In the genomic region with DNA sequence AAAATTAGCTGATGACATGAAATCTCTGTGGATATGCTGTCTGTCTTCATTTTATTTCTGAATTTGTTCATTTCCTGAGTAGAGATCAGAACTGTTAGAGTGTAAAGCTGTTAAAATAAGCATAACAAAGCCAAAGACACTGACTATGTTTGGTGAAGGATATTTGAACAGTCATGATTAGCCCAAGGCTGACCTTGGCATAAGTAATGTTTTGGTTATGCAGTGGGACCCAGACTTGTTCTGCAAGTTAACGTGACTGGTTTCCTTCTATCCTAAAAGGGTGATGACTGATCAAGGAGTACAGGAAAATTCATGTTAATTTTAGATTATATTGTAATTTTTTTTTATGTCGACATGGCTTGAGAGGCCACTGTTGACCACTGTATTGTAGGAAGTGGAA, we compare ENCODE assay signal across 21 mouse cellular contexts.
DNase-seq lines count a peak whose midpoint lies in the region; ATAC-seq lines count a peak whose summit lies in the region.
"Had no signal": no experiment of that assay in that cellular context is flagged by ENCODE, and none has a peak within 500 bp of the region (broad histone marks: within the 10 kb centered on the region; RNA-seq: fewer than 3 reads in every experiment).

No protein-coding gene starts in this region.

- no peak overlapping the region for H3K4me2 ChIP-seq in kidney, embryonic 14.5 days (replicated peaks; ENCODE audit: low read depth, low read length)

- no peak overlapping the region for H3K4me3 ChIP-seq in kidney, embryonic 14.5 days (ENCODE audit: low read length)

- H3K36me3 ChIP-seq in kidney, embryonic 14.5 days (ENCODE audit: control insufficient read depth, insufficient read depth, low read length): no peaks in the 10 kb centered on the region
- H3K36me3 ChIP-seq: G1E had no signal

- DNase-seq in adrenal gland, adult 2 months: peak; percentile 1
- no peak for DNase-seq in adrenal gland, postnatal 36 days
- peak; percentile 57 for DNase-seq in fat pad, adult 2 months (ENCODE audit: extremely low read depth, low read depth, low spot score)
- peak; percentile 63 for DNase-seq in gonadal fat pad, adult 2 months (ENCODE audit: low read depth)
- DNase-seq in kidney, postnatal 14 days: no peak
- DNase-seq: adrenal gland, adult 8-10 months; adrenal gland, postnatal 10 days; adrenal gland, postnatal 14 days; adrenal gland, postnatal 25 days; B cell, adult 2 months; cerebellum, adult 11 months; cerebellum, adult 11-12 months; cerebellum, adult 18-20 months; cerebellum, adult 2 months; cerebellum, adult 8-10 months had no signal

- no peaks in the 10 kb centered on the region for H3K27me3 ChIP-seq in kidney, embryonic 14.5 days (ENCODE audit: control insufficient read depth, insufficient read depth, low read length)
- H3K27me3 ChIP-seq: CH12.LX had no signal

- H3K9me3 ChIP-seq in kidney, embryonic 14.5 days (ENCODE audit: control insufficient read depth, low read length): no peaks in the 10 kb centered on the region
- H3K9me3 ChIP-seq: G1E had no signal

- ATAC-seq in kidney, embryonic 14.5 days (ENCODE audit: low FRiP score, low TSS enrichment): no peak
- ATAC-seq: activated CD4-positive, CD25-positive, alpha-beta regulatory T cell, adult 4 months; CD4-positive, CD25-positive, alpha-beta regulatory T cell, adult 4 months; Patski had no signal

- H3K9ac ChIP-seq in kidney, embryonic 14.5 days (ENCODE audit: low read depth, low read length): no peak overlapping the region

- H3K27ac ChIP-seq in kidney, embryonic 14.5 days (ENCODE audit: low read depth, low read length): no peak overlapping the region

- 56% methylated on average over 2 of the region's 2 CpGs for WGBS in kidney, embryonic 14.5 days

- no peaks in the 10 kb centered on the region for H3K4me1 ChIP-seq in kidney, embryonic 14.5 days (ENCODE audit: control insufficient read depth, insufficient read depth, low read length)

Comparison
In these comparisons a context has a peak if more than half of its experiments do, and no peak if none do; other contexts are left out.
1. DNase-seq: peak in adrenal gland, adult 2 months (single experiment), fat pad, adult 2 months (single experiment) and gonadal fat pad, adult 2 months (single experiment); none in adrenal gland, postnatal 36 days (0 of 2) and kidney, postnatal 14 days (single experiment).